Mouse (Mus musculus) hindbrain, embryonic 12.5 days (tissue): ENCODE measurements around the gene Cdc42se1. TPM values are rescaled to one million over a fixed set of nuclear protein-coding genes. Genes with fewer than 3 reads are reported as not detected.

Experiments used
- ATAC-seq: fragments of 200-750 bp; cut with Nextera tagmentation; 2 replicates; pipeline ENCODE4 v1.8.0; 2017; ENCODE audit warnings: moderate TSS enrichment; ENCODE audit not compliant: low FRiP score
- H3K27ac ChIP-seq: fragments of 300-500 bp; sonication (generic); 2 replicates; pipeline ENCODE4 v1.5.1; 2016; ENCODE audit warnings: mild to moderate bottlenecking
- H3K27me3 ChIP-seq: fragments of 300-500 bp; sonication (generic); 2 replicates; pipeline ENCODE4 v1.6.1; 2016; ENCODE audit warnings: mild to moderate bottlenecking
- H3K36me3 ChIP-seq: fragments of 300-500 bp; sonication (generic); 2 replicates; pipeline ENCODE4 v1.6.1; 2016; ENCODE audit warnings: mild to moderate bottlenecking
- H3K4me1 ChIP-seq: fragments of 300-500 bp; sonication (generic); 2 replicates; pipeline ENCODE4 v1.6.1; 2016
- H3K4me2 ChIP-seq: fragments of 300-500 bp; sonication (generic); replicated peaks from 2 replicates; pipeline ENCODE4 v1.6.1; 2016; ENCODE audit warnings: mild to moderate bottlenecking
- H3K4me3 ChIP-seq: fragments of 300-500 bp; sonication (generic); 2 replicates; pipeline ENCODE4 v1.5.1; 2016; ENCODE audit warnings: mild to moderate bottlenecking
- H3K9ac ChIP-seq: fragments of 300-500 bp; sonication (generic); 2 replicates; pipeline ENCODE4 v1.6.1; 2016; ENCODE audit warnings: mild to moderate bottlenecking, moderate library complexity
- H3K9me3 ChIP-seq: fragments of 300-500 bp; sonication (generic); replicated peaks from 2 replicates; pipeline ENCODE4 v1.6.1; 2016; ENCODE audit warnings: mild to moderate bottlenecking
- WGBS: fragments of 180-500 bp; shearing (Covaris S2); methylation state at CpG from one replicate; pipeline ENCODE4 v1.1.7; 2016; 5-methylcytosine and 5-hydroxymethylcytosine counted together
- polyA plus RNA-seq: library from polyadenylated mRNA; unstranded; fragments of >200 nt; fragmentation: Nextera tagmentation; extraction: Ambion mirVana; gene quantifications from 2 replicates; pipeline ENCODE4 v1.2.1, GENCODE M21; 2016

The Cdc42se1 gene
- polyA plus RNA-seq, 1 experiment from 2014 or later: 91.7 TPM

DNA sequence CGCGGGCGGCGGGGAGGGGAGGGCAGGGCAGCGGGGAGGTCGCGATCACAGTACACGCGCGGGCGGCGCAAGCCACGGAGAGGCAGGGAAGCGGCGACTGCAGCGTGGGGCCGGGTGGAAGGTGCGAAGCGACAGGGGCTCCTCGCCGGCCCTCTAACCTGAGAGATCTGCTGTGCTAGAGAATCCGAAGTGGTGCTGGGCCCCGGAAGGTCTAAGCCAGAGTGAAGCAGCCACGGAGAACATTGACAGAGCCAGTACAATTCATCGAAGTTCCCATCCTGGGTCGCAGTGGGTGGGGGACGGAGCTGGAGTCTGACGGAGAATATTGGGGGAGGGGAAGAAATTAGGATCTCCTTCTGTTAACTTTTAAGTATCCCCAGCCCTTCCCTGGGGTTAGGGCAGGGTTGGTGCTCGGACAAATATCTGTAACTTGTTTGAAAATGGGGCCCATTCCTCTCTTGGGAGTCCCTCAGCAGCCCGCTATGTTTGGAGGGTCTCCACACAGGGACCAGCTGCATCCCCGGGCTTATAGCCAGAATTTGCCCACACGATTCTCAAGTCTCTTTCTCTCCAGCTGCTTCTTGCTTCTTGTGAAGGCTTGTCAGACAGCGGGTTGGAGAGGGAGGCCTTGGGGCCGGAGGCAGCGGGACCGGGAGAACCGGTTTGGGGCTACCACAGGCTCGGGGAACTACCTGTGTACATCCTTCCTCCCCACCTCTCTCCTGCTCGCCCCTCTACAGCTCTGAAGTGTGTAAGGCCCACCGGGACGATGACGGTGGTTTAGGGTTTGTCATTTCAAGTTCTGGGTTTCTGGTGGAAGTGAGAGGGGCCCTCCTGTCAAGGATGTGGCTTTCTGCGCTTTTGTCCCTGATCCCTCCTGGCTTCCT lies 605 bp downstream of the Cdc42se1 start:
- peak overlapping the region; percentile 69 for H3K4me2 ChIP-seq
- peaks cover 36% of the 10 kb centered on the region for H3K36me3 ChIP-seq
- peak overlapping the region; percentile 97 for H3K9ac ChIP-seq
- peak overlapping the region; percentile 93 for H3K4me3 ChIP-seq
- no peaks in the 10 kb centered on the region for H3K27me3 ChIP-seq
- peak overlapping the region; percentile 96 for H3K27ac ChIP-seq
- no peaks in the 10 kb centered on the region for H3K9me3 ChIP-seq
- peak; percentile 11 for ATAC-seq
- under 1% methylated on average over 43 of the region's 43 CpGs for WGBS
- peaks cover 50% of the 10 kb centered on the region for H3K4me1 ChIP-seq

DNA sequence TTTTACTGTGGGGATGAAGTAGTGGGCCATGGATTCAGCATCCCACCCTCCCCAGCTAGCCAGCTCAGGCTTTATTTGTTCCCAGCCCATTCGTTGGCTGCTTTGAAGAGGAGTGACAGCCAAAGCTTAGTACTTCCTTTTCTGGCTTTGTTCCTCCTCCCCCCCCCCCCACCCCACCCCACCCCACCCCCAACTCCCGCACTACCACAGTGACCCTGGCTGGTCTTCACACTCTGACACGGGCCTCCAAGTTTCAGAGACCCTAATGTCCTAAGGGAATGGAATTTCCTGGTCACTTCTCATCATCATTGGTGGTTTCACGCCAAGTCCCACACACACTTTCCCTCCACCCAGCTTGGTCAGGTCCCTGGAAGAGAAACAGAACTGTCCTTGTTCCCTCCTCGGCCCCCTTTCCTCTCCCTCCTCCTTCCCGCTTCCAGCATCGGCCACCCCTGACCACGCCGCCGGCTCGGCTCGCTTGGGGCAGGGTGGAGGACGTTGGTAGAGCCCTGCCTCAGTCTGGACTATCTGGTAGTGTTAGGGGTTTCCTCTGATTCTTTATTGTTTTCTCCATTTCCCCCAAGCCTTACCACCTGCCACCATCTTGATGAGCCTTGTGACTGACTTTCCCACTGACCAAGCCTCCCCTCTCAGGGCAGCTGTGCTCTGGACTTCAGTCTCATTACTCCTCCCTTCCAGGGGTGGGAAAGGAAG lies 1.4 kb downstream of the Cdc42se1 start:
- H3K4me2 ChIP-seq: peak overlapping the region; percentile 69
- H3K4me3 ChIP-seq: peak overlapping the region; percentile 93
- peak overlapping the region; percentile 97 for H3K9ac ChIP-seq
- no peaks in the 10 kb centered on the region for H3K27me3 ChIP-seq
- H3K36me3 ChIP-seq: peaks cover 42% of the 10 kb centered on the region
- peak; percentile 20 for ATAC-seq
- 1% methylated on average over 12 of the region's 13 CpGs for WGBS
- H3K4me1 ChIP-seq: peaks cover 42% of the 10 kb centered on the region
- H3K27ac ChIP-seq: peak overlapping the region; percentile 96
- no peaks in the 10 kb centered on the region for H3K9me3 ChIP-seq

DNA sequence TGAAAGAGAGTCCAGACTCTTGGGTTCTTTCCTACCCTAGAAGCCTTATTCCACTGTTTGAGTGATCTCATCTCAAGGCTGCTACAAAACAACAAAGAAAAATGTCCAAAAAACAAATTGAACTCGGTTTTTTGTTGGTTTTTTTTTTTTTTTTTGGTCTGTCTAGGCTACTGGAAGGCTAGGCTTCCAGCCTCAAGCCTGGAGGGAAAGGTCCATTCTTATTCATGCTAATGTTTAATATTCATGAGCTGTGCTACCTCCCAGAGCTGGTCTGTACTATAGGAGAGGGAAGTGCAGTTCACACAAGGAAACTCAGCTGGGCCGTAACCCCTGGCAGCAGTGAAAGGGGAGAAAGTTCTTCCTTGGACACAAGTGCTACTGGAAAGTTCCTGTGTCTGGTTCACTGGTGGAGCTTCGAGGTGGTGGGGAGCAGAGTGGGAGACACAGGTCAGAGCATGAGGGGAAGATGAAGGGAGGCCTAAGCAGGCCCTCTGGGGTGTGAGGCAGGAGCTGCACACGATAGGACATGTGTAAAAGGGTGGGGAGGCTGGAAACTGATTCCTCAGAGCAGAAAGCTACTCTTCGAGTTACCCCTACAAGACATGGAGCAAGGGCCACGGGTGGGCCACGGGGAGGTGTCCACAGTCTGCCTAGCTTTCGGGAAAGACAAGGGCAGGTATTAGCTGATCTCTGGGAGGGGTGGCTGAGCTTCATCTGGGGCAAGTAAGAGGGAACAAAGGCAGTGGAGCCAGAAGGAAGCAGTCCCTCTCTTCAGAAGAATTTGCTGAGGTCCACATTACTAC lies 2.2 kb downstream of the Cdc42se1 start:
- peak; percentile 24; the same call in 1 of the 2 replicates for ATAC-seq
- H3K4me3 ChIP-seq: peak overlapping the region; percentile 93
- H3K36me3 ChIP-seq: peaks cover 41% of the 10 kb centered on the region
- H3K27ac ChIP-seq: peak overlapping the region; percentile 96
- peak overlapping the region; percentile 97 for H3K9ac ChIP-seq
- 39% methylated on average over 8 of the region's 8 CpGs for WGBS
- no peaks in the 10 kb centered on the region for H3K9me3 ChIP-seq
- peak overlapping the region; percentile 69 for H3K4me2 ChIP-seq
- peaks cover 42% of the 10 kb centered on the region for H3K4me1 ChIP-seq
- H3K27me3 ChIP-seq: no peaks in the 10 kb centered on the region

DNA sequence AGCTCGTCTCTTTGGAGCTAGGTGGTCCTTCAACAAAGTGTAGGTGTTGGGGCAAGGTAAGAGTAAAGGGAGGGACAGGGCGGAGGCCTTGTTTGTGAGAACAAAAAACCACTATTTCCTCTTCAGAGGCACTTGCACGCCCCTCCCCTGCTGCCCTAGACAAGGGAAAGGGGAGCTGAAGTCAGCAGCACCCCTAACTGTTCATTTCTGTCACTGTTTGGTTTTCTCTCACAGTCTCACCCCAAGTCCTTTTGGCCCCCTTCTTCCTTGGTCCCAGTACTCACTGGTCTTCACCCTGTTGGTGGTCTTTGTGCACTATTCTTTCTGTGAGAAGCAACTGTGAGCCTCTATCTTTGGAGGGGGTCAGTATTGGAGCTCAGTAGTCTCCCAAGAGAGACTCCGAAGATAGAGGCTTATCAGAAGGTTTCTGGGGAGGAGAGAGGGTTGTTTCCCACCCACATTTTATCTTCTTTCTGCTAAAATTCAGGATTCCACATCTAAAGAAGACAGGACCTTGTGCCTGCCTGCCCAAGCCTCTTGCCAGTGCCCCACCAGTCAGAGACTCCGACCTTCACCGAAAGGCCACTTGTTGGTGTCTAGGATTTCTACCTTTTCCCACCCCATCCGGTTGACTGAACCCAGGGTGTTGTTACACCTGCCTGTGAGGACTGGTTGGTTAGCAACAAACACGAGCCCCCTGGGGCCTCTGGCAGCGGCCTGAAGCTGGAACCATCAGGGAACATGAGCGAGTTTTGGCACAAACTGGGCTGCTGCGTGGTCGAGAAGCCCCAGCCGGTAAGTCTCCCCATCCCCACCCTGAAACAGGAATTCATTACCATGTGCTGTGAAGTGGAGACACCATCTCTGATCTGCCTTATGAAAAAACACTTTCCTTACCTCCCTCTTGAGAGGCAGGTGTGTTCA lies 3.0 kb downstream of the Cdc42se1 start, which contains the start of gene Mllt11:
Gene Mllt11, minus strand, starts transcription at position 874 of the 924 bp plus-strand sequence.
- H3K36me3 ChIP-seq: peaks cover 48% of the 10 kb centered on the region
- peak within 1 kb of the TSS; percentile 96 for H3K27ac ChIP-seq
- H3K9me3 ChIP-seq: no peaks in the 10 kb centered on the region
- no peaks in the 10 kb centered on the region for H3K27me3 ChIP-seq
- H3K4me2 ChIP-seq: peak within 1 kb of the TSS; percentile 69
- 76% methylated on average over 13 of the region's 13 CpGs for WGBS
- H3K4me3 ChIP-seq: peak within 1 kb of the TSS; percentile 93; the same call in 1 of the 2 replicates
- no peak for ATAC-seq
- peaks cover 34% of the 10 kb centered on the region for H3K4me1 ChIP-seq
- H3K9ac ChIP-seq: peak within 1 kb of the TSS; percentile 48

DNA sequence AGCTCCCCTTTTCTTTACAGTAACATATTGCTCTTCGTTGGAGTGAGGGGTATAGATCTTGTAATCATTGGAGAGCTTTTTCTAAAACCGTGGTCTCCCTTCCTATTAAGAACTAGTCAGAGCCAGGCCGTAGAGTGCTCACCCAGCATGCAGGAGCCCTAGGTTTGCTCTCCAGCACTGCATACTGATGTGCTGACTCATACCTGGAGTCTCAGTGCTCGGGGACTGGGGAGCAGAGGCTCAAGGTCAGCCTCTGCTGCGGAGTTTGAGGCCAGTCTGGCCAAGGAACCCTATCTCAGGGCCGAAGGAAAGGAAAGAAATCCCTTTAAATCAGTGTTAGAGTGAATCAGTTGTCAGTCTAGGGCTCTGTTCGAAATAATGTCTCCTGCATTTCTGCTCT lies 4.2 kb downstream of the Cdc42se1 start:
- H3K27me3 ChIP-seq: no peaks in the 10 kb centered on the region
- no peak overlapping the region for H3K4me3 ChIP-seq
- ATAC-seq: no peak
- H3K9me3 ChIP-seq: no peaks in the 10 kb centered on the region
- H3K27ac ChIP-seq: no peak overlapping the region
- H3K36me3 ChIP-seq: peaks cover 60% of the 10 kb centered on the region
- no peak overlapping the region for H3K4me2 ChIP-seq
- WGBS: 90% methylated on average over 7 of the region's 7 CpGs
- H3K9ac ChIP-seq: no peak overlapping the region
- H3K4me1 ChIP-seq: peaks cover 31% of the 10 kb centered on the region

DNA sequence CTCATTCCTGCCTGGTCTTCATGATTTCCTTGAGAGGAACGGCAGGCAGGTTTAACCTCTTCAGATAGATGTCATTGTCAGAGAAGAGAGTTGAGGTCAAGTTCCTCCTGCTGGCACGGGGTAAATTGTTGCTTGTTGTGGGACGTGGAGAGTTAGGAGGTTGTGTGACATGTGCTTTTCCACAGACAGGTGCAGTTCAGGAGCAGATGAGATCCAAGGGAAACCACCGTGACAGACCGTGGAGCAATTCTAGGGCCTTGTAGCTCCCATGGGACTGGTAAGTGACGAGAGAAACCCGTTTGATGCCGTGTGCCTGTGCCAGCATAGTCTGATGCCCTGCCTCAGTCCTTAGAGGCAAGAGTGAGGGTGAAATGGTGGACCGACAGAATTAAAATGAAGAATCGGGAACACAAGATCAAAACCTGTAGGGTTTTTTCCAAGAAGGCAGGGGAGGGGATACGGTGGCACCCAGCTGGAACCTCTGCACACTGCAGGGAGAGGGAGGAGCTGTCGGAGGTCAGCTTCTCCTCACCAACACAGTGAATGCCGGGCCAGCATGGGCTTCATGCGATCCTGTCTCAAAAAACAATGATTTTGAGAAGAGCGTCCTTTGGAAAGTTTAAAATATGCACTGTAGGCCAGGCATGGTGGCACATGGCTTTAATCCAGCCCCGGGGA lies 4.9 kb downstream of the Cdc42se1 start:
- WGBS: 83% methylated on average over 16 of the region's 16 CpGs

DNA sequence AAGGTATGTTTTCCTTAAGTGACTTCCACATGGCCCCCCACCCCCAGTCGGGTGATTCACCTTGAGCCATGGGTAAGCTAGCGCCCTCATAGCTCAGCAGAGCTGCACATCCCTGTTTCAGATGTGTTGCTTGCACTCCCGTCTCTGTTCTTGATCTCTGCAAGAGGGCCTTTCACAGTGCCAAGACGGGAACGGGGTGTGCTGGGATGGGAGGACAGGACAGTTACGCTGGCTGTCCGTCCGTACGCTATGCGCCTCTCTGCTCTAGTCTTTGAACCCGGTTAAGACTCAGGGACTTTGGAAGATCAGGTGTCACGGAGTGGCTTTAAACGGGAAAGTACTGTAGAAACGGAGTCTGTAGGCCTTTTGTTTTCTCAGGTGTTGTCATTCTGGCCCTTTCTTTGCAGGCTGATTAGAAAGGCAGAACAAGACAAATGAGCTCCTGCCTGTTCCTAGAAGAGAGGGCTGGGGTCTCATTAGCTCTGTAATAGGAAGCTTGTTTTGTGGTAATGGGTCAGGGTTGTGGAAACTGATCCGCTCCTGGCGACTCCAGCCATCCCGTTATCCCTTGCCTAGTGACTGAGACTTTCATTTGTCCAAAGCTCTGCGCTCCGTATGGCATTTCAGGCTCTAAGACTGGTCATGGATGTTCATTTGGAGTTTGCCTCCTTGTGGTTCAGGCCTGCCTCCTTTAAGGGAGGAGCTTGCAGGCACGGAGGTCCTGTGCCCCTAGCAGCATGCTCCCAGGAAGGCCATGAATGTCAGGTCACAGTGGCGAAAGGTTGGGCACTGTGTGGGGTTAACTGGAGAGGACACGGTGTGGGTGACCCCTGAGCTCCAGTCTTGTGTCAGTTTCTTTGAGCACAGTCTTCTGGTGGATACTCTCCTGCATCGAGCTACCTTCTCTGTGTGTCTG lies 7.1 kb downstream of the Cdc42se1 start:
- peaks cover 66% of the 10 kb centered on the region for H3K36me3 ChIP-seq
- WGBS: 64% methylated on average over 23 of the region's 23 CpGs
- no peak overlapping the region for H3K9ac ChIP-seq
- H3K4me1 ChIP-seq: peaks cover 20% of the 10 kb centered on the region
- H3K27ac ChIP-seq: no peak overlapping the region
- H3K9me3 ChIP-seq: no peaks in the 10 kb centered on the region
- ATAC-seq: no peak
- H3K4me2 ChIP-seq: no peak overlapping the region
- H3K4me3 ChIP-seq: no peak overlapping the region
- no peaks in the 10 kb centered on the region for H3K27me3 ChIP-seq

More for the DNA sequence above, 4.9 kb downstream of the Cdc42se1 start:
- H3K9ac ChIP-seq: no peak overlapping the region
- peaks cover 31% of the 10 kb centered on the region for H3K4me1 ChIP-seq
- H3K36me3 ChIP-seq: peaks cover 66% of the 10 kb centered on the region
- ATAC-seq: no peak
- H3K9me3 ChIP-seq: no peaks in the 10 kb centered on the region
- H3K27ac ChIP-seq: no peak overlapping the region
- H3K4me3 ChIP-seq: no peak overlapping the region
- no peaks in the 10 kb centered on the region for H3K27me3 ChIP-seq
- H3K4me2 ChIP-seq: no peak overlapping the region

DNA sequence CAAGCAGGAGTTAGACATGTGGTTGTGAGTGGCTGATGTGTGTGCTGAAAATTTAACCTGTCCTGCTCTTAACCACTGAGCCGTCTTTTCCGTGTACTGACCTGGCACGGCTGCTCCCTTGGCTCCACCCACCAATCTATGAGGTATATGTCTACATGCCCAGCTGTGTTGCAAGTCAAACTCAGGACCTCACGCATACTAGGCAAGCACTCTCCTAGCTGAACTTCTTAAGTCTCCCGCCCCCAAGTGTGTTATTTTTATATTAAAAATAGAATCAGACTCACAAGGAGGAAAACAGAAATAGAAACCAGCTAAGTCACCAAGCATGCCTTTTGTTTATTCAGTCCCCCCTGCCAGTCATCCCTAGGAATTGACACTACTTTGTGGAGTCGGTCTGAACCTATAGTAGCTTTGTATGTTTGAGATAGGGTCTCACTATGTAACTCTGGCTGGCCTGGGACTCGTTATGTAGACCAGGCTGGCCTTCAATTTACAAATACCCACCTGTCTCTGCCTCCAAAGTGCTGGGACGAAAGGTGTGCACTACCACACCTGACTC lies 9.1 kb downstream of the Cdc42se1 start:
- Histone ChIP-seq H3K36me3 (peaks cover 56% of the 10 kb centered on the region), H3K27me3 (no peaks in the 10 kb centered on the region), H3K9me3 (no peaks in the 10 kb centered on the region), H3K4me2 (no peak overlapping the region), H3K27ac (no peak overlapping the region), H3K9ac (no peak overlapping the region), H3K4me1 (0 out of 2 replicates have a peak, but pooled peaks cover 5% of the 10 kb centered on the region), H3K4me3 (no peak overlapping the region)
- 93% methylated on average over 8 of the region's 8 CpGs for whole genome bisulfite sequencing
- no peak; the same call in 1 of the 2 replicates for ATAC-seq

DNA sequence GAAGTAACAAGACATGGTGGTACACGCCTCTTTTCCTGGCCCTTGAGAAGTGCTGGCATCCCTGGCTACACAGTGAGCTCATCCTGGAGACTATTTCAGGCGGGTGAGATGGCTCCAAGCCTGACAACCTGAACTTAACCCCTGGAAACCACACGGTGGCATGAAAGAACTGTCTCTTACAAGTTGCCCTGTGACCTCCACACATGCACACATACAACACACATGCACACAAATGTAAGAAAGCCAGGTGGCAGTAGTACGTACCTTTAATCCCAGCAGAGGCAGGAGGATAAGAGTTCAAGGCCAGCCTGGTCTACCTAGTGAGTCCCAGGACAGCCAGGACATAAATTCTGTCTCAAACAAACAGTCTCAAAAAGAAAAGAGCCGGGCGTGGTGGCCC lies 10.5 kb downstream of the Cdc42se1 start:
- peaks cover 42% of the 10 kb centered on the region for H3K36me3 ChIP-seq
- no peak for ATAC-seq
- H3K9me3 ChIP-seq: no peaks in the 10 kb centered on the region

DNA sequence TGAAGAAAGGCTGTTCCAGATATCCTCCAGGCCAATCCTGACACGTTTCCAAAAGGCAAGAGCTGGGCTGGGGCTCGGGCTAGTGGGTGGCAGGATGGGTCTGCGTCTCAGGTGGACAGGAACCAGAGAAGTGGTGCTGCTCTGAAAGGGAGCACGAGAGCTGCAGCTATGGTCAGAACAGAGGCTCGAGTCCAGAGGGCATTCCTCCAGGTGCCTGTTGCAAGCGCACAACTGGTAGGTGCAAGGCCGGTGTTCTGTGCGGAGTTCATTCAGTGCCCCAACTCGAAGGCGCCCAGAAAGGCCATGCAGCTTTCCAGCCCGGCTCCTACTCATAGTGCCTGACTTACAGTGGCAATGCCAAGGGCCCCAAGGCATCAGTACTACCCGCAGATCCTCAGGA lies 11.4 kb downstream of the Cdc42se1 start:
- Histone ChIP-seq H3K9me3 (no peaks in the 10 kb centered on the region), H3K4me2 (no peak overlapping the region), H3K4me3 (no peak overlapping the region), H3K9ac (no peak overlapping the region), H3K4me1 (0 out of 2 replicates have a peak, but pooled peaks cover 5% of the 10 kb centered on the region), H3K27me3 (no peaks in the 10 kb centered on the region), H3K27ac (no peak overlapping the region), H3K36me3 (peaks cover 35% of the 10 kb centered on the region)
- ATAC-seq: no peak
- whole genome bisulfite sequencing: 89% methylated on average over 12 of the region's 12 CpGs

More for the DNA sequence above, 10.5 kb downstream of the Cdc42se1 start:
- H3K27me3 ChIP-seq: no peaks in the 10 kb centered on the region
- no peak overlapping the region for H3K4me3 ChIP-seq
- H3K4me2 ChIP-seq: no peak overlapping the region
- H3K9ac ChIP-seq: no peak overlapping the region
- H3K4me1 ChIP-seq: 0 out of 2 replicates have a peak, but pooled peaks cover 5% of the 10 kb centered on the region
- no peak overlapping the region for H3K27ac ChIP-seq
- WGBS: 92% methylated on average over 6 of the region's 6 CpGs
